In genomic region chr1:59913869-59914225, GRCm38 (mm10) we compare ENCODE assay signal across 8 mouse cellular contexts. TPM values are rescaled to one million over a fixed set of nuclear protein-coding genes. Genes with fewer than 3 reads are reported as not detected.
DNase-seq lines count a peak whose midpoint lies in the region; ATAC-seq and TF ChIP-seq lines count a peak whose summit lies in the region.

No protein-coding gene starts in this region.

- no peaks in the 10 kb centered on the region for H3K27me3 ChIP-seq in cerebellum, adult 2 months (ENCODE audit: control insufficient read depth, insufficient read depth, low read length)
- no peaks in the 10 kb centered on the region for H3K27me3 ChIP-seq in thymus, adult 2 months (ENCODE audit: control insufficient read depth, insufficient read depth, low read length)
- no peaks in the 10 kb centered on the region for H3K27me3 ChIP-seq in heart, embryonic 16.5 days (ENCODE audit: control insufficient read depth, insufficient read depth, low read length)
- H3K27me3 ChIP-seq in liver, embryonic 13.5 days, result no peaks in the 10 kb centered on the region
- H3K27me3 ChIP-seq in neural tube, embryonic 14.5 days (ENCODE audit: control insufficient read depth, insufficient read depth, low read length), result peaks cover 3% of the 10 kb centered on the region; the same call in 1 of the 2 replicates

- no peaks in the 10 kb centered on the region for H3K9me3 ChIP-seq in heart, embryonic 16.5 days (replicated peaks; ENCODE audit: control insufficient read depth, low read length)
- no peaks in the 10 kb centered on the region for H3K9me3 ChIP-seq in liver, embryonic 13.5 days (replicated peaks)
- no peaks in the 10 kb centered on the region for H3K9me3 ChIP-seq in neural tube, embryonic 14.5 days (ENCODE audit: control insufficient read depth, low read length)

- TF ChIP-seq POLR2A in cerebellum, adult 2 months (IDR thresholded peaks at IDR 0.05; ENCODE audit: borderline replicate concordance, insufficient read depth, low read length), result no peak
- TF ChIP-seq POLR2A in thymus, adult 2 months (IDR thresholded peaks at IDR 0.05; ENCODE audit: control insufficient read depth, extremely low read depth, insufficient read depth, low read length, poor library complexity), result no peak

- peak overlapping the region; percentile 88 for H3K4me3 ChIP-seq in cerebellum, adult 2 months (replicated peaks; ENCODE audit: insufficient read depth, low read depth, low read length)
- H3K4me3 ChIP-seq in thymus, adult 2 months (ENCODE audit: control insufficient read depth, insufficient read depth, low read length), result peak overlapping the region; percentile 81
- peak overlapping the region; percentile 76 for H3K4me3 ChIP-seq in heart, embryonic 16.5 days (ENCODE audit: low read length)
- H3K4me3 ChIP-seq in liver, embryonic 13.5 days (replicated peaks), result peak overlapping the region; percentile 96
- peak overlapping the region; percentile 97 for H3K4me3 ChIP-seq in neural tube, embryonic 14.5 days (ENCODE audit: low read depth, low read length)

- no peak for TF ChIP-seq CTCF in cerebellum, adult 2 months (IDR thresholded peaks at IDR 0.05; ENCODE audit: borderline replicate concordance, insufficient read depth, low read depth, low read length)
- TF ChIP-seq CTCF in thymus, adult 2 months (IDR thresholded peaks at IDR 0.05; ENCODE audit: borderline replicate concordance, control insufficient read depth, extremely low read depth, insufficient read depth, low read length, poor library complexity), result no peak

- WGBS in cerebellum, adult 2 months, result 1% methylated on average over 12 of the region's 12 CpGs
- WGBS in thymus, adult 2 months, result 10% methylated on average over 12 of the region's 12 CpGs
- WGBS in heart, embryonic 16.5 days, result 5% methylated on average over 12 of the region's 12 CpGs
- 3% methylated on average over 12 of the region's 12 CpGs for WGBS in liver, embryonic 13.5 days (ENCODE audit: insufficient replicate concordance)
- WGBS in neural tube, embryonic 14.5 days, result 4% methylated on average over 12 of the region's 12 CpGs

- H3K27ac ChIP-seq in cerebellum, adult 2 months (ENCODE audit: insufficient read depth, low read length), result peak overlapping the region; percentile 93; the same call in 1 of the 2 replicates
- H3K27ac ChIP-seq in thymus, adult 2 months (ENCODE audit: control insufficient read depth, insufficient read depth, low read length), result no peak overlapping the region
- peak overlapping the region; percentile 94 for H3K27ac ChIP-seq in heart, embryonic 16.5 days (ENCODE audit: low read length)
- H3K27ac ChIP-seq in liver, embryonic 13.5 days, result peak overlapping the region; percentile 91
- H3K27ac ChIP-seq in neural tube, embryonic 14.5 days (ENCODE audit: low read depth, low read length), result peak overlapping the region; percentile 99

- peak overlapping the region; percentile 85 for H3K9ac ChIP-seq in heart, embryonic 16.5 days (ENCODE audit: low read length)
- peak overlapping the region; percentile 94 for H3K9ac ChIP-seq in liver, embryonic 13.5 days
- peak overlapping the region; percentile 98 for H3K9ac ChIP-seq in neural tube, embryonic 14.5 days (replicated peaks; ENCODE audit: low read depth, low read length)

- no peak for DNase-seq in cerebellum, adult 2 months
- DNase-seq in cerebellum, postnatal 10 days, result no peak
- no peak for DNase-seq in thymus, adult 2 months
- DNase-seq in thymus, postnatal 10 days (ENCODE audit: low spot score in 2 of 2), result no peak
- no peak for DNase-seq in liver, embryonic 13.5 days
- no peak for DNase-seq in right cerebral cortex, postnatal 25 days

- ATAC-seq in heart, embryonic 16.5 days (replicated peaks; ENCODE audit: extremely low read depth, insufficient read depth, low FRiP score), result no peak
- no peak for ATAC-seq in liver, embryonic 13.5 days (ENCODE audit: low read depth)
- no peak for ATAC-seq in neural tube, embryonic 14.5 days (ENCODE audit: low read depth)

- peak overlapping the region; percentile 73 for H3K4me2 ChIP-seq in heart, embryonic 16.5 days (ENCODE audit: low read depth, low read length)
- peak overlapping the region; percentile 97 for H3K4me2 ChIP-seq in liver, embryonic 13.5 days
- peak overlapping the region; percentile 81 for H3K4me2 ChIP-seq in neural tube, embryonic 14.5 days (ENCODE audit: low read depth, low read length)

- no peaks in the 10 kb centered on the region for H3K36me3 ChIP-seq in thymus, adult 2 months (ENCODE audit: control insufficient read depth, insufficient read depth, low read length)
- H3K36me3 ChIP-seq in heart, embryonic 16.5 days (ENCODE audit: control insufficient read depth, insufficient read depth), result no peaks in the 10 kb centered on the region
- no peaks in the 10 kb centered on the region for H3K36me3 ChIP-seq in liver, embryonic 13.5 days
- H3K36me3 ChIP-seq in neural tube, embryonic 14.5 days (ENCODE audit: control insufficient read depth, insufficient read depth, low read length), result no peaks in the 10 kb centered on the region

- H3K4me1 ChIP-seq in cerebellum, adult 2 months (ENCODE audit: control insufficient read depth, insufficient read depth, low read length), result no peaks in the 10 kb centered on the region; the same call in 1 of the 2 replicates
- no peaks in the 10 kb centered on the region; the same call in 1 of the 2 replicates for H3K4me1 ChIP-seq in thymus, adult 2 months (replicated peaks; ENCODE audit: control insufficient read depth, insufficient read depth, low read length)
- peaks cover 29% of the 10 kb centered on the region for H3K4me1 ChIP-seq in heart, embryonic 16.5 days (ENCODE audit: control insufficient read depth, insufficient read depth, low read length)
- peaks cover 51% of the 10 kb centered on the region for H3K4me1 ChIP-seq in liver, embryonic 13.5 days (replicated peaks)
- H3K4me1 ChIP-seq in neural tube, embryonic 14.5 days (ENCODE audit: control insufficient read depth, insufficient read depth, low read length), result peaks cover 18% of the 10 kb centered on the region

RNA-seq across cellular contexts. Expression of gene Fam117b, which starts 1.0 kb away (rescaled TPM):
- 27.8 and 27.9 TPM in 2 replicates for polyA plus RNA-seq in cerebellum, adult 2 months (2012; rRNA removed)
- 9.7 and 13.2 TPM in 2 replicates for polyA plus RNA-seq in thymus, adult 2 months (2012; rRNA removed)
- polyA plus RNA-seq in heart, embryonic 16.5 days (2015; fragmentation: Nextera tagmentation; extraction: Ambion mirVana), result 2.9 and 4.8 TPM in 2 replicates
- 2.5 and 2.9 TPM in 2 replicates for polyA plus RNA-seq in liver, embryonic 13.5 days (2015; fragmentation: Nextera tagmentation; extraction: Ambion mirVana)
- 54.7 and 59.5 TPM in 2 replicates for polyA plus RNA-seq in neural tube, embryonic 14.5 days (2014; fragmentation: Nextera tagmentation; extraction: Ambion mirVana)
